Mouse (Mus musculus) midbrain, embryonic 16.5 days (tissue): ENCODE measurements around the gene Gm12695. TPM values are rescaled to one million over a fixed set of nuclear protein-coding genes. Genes with fewer than 3 reads are reported as not detected.

Experiments used
- ATAC-seq: fragments of 200-750 bp; cut with Nextera tagmentation; 2 replicates; pipeline ENCODE4 v1.8.0; 2017; ENCODE audit warnings: moderate TSS enrichment
- H3K27ac ChIP-seq: fragments of 300-500 bp; sonication (generic); 2 replicates; pipeline ENCODE4 v1.5.1; 2014; ENCODE audit warnings: mild to moderate bottlenecking, low read length, mixed read lengths
- H3K27me3 ChIP-seq: fragments of 300-500 bp; sonication (generic); 2 replicates; pipeline ENCODE4 v1.6.1; 2014; ENCODE audit warnings: low read depth, low read length, mixed read lengths; ENCODE audit not compliant: control insufficient read depth, insufficient read depth
- H3K36me3 ChIP-seq: fragments of 300-500 bp; sonication (generic); 2 replicates; pipeline ENCODE4 v1.6.1; 2014; ENCODE audit warnings: mild to moderate bottlenecking, low read length, moderate library complexity, mixed read lengths; ENCODE audit not compliant: control insufficient read depth, insufficient read depth
- H3K4me1 ChIP-seq: fragments of 300-500 bp; sonication (generic); 2 replicates; pipeline ENCODE4 v1.6.1; 2014; ENCODE audit warnings: mild to moderate bottlenecking, low read length, mixed read lengths; ENCODE audit not compliant: control insufficient read depth, insufficient read depth
- H3K4me2 ChIP-seq: fragments of 300-500 bp; sonication (generic); 2 replicates; pipeline ENCODE4 v1.6.1; 2014; ENCODE audit warnings: mild to moderate bottlenecking, low read length, mixed read lengths
- H3K4me3 ChIP-seq: fragments of 300-500 bp; sonication (generic); 2 replicates; pipeline ENCODE4 v1.5.1; 2014; ENCODE audit warnings: low read depth, mild to moderate bottlenecking, low read length, moderate library complexity, mixed read lengths
- H3K9ac ChIP-seq: fragments of 300-500 bp; sonication (generic); 2 replicates; pipeline ENCODE4 v1.6.1; 2014; ENCODE audit warnings: low read depth, low read length, mixed read lengths
- H3K9me3 ChIP-seq: fragments of 300-500 bp; sonication (generic); replicated peaks from 2 replicates; pipeline ENCODE4 v1.6.1; 2014; ENCODE audit warnings: mild to moderate bottlenecking, low read length, mixed read lengths; ENCODE audit not compliant: control insufficient read depth, poor library complexity, severe bottlenecking
- WGBS: fragments of 180-500 bp; shearing (Covaris S2); extraction: QIAGEN DNeasy Blood & Tissue Kit; methylation state at CpG from one replicate; pipeline ENCODE4 v1.1.7; 2014; 5-methylcytosine and 5-hydroxymethylcytosine counted together
- polyA plus RNA-seq: library from polyadenylated mRNA; unstranded; fragments of >200 nt; fragmentation: Nextera tagmentation; extraction: Ambion mirVana; gene quantifications from 2 replicates; pipeline ENCODE4 v1.2.1, GENCODE M21; 2015

The Gm12695 gene
- not detected in 2 replicates for polyA plus RNA-seq

DNA sequence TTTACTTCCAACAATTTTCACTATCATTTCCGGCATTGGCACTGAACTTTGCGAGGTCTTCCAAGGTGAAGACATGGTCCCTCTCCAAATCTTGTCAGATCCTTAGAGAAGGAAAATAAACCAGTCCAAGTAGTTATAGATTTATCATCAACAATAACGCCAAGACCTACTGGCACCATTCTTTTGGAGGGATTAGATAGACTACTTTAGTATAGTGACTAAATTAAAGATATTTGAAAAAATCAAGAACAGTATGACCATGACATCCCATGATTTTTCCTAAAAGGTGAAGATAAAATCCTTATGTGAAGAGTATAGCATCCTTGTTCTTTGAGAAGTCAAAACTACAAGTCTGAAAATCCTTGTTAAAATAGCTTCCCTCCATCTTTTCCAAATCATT lies at the start of gene Gm12695:
Gene Gm12695 (minus strand): TSS at position 101 of the 400 bp plus-strand sequence.
- H3K9me3 ChIP-seq = no peaks in the 10 kb centered on the region
- no peak for ATAC-seq
- WGBS = 96% methylated on average over 3 of the region's 3 CpGs
- H3K4me2 ChIP-seq = no peak within 1 kb of the TSS
- no peaks in the 10 kb centered on the region for H3K36me3 ChIP-seq
- no peak within 1 kb of the TSS for H3K4me3 ChIP-seq
- no peaks in the 10 kb centered on the region for H3K27me3 ChIP-seq
- H3K27ac ChIP-seq = no peak within 1 kb of the TSS
- no peaks in the 10 kb centered on the region for H3K4me1 ChIP-seq
- no peak within 1 kb of the TSS for H3K9ac ChIP-seq

DNA sequence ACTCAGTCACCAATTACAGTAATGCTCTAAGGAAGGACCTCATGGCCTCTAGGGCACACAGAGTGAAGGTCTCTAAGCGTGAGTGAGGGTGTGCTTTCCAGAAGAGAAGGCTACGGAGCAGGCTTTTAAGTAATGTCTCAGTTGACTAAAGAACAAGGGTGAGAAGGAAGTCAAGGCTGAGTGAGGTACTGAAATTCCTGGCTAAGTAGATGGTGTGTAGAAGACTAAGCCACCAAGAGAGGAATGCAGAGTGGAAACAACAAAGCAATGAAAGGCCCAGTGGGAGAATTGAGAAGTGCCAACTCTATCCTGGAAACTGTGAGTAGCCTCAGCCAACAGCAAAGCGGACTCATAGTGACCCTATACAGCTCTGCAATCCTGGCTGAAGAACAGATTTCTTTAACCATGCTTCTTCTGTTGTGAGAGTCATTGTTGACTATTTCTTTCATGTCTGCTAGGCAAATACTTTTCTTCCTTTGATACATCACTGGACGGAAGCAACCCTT lies 40.6 kb upstream of the Gm12695 start:
- Histone ChIP-seq H3K9ac (no peak overlapping the region), H3K27ac (no peak overlapping the region), H3K4me3 (no peak overlapping the region), H3K9me3 (no peaks in the 10 kb centered on the region), H3K4me1 (no peaks in the 10 kb centered on the region), H3K36me3 (no peaks in the 10 kb centered on the region), H3K4me2 (no peak overlapping the region), H3K27me3 (no peaks in the 10 kb centered on the region)
- WGBS = 84% methylated on average over 4 of the region's 4 CpGs
- ATAC-seq = no peak

GRCm38 (mm10) chr4:96806824-96807808 lies 22.1 kb upstream of the Gm12695 start:
- no peak overlapping the region for H3K4me2 ChIP-seq
- no peaks in the 10 kb centered on the region for H3K4me1 ChIP-seq
- no peak overlapping the region for H3K27ac ChIP-seq
- no peak for ATAC-seq
- H3K4me3 ChIP-seq = no peak overlapping the region
- no peaks in the 10 kb centered on the region for H3K9me3 ChIP-seq
- no peaks in the 10 kb centered on the region for H3K27me3 ChIP-seq
- H3K36me3 ChIP-seq = no peaks in the 10 kb centered on the region
- 82% methylated on average over 6 of the region's 6 CpGs for WGBS
- H3K9ac ChIP-seq = no peak overlapping the region

- Histone ChIP-seq H3K27me3 (no peaks in the 10 kb centered on the region), H3K36me3 (no peaks in the 10 kb centered on the region), H3K4me2 (no peak overlapping the region), H3K27ac (no peak overlapping the region), H3K4me3 (no peak overlapping the region), H3K4me1 (no peaks in the 10 kb centered on the region), H3K9me3 (no peaks in the 10 kb centered on the region), H3K9ac (no peak overlapping the region)
- WGBS = 36% methylated on average over 7 of the region's 7 CpGs
- peak; percentile 61 for ATAC-seq
These were observed 14.6 kb upstream of the Gm12695 start for GRCm38 (mm10) chr4:96799380-96800157.

GRCm38 (mm10) chr4:96797583-96797982 lies 12.6 kb upstream of the Gm12695 start:
- Histone ChIP-seq H3K9ac (no peak overlapping the region), H3K36me3 (no peaks in the 10 kb centered on the region), H3K4me2 (no peak overlapping the region), H3K9me3 (no peaks in the 10 kb centered on the region), H3K4me3 (no peak overlapping the region), H3K27me3 (no peaks in the 10 kb centered on the region), H3K27ac (no peak overlapping the region), H3K4me1 (no peaks in the 10 kb centered on the region)
- ATAC-seq = peak; percentile 76
- 30% methylated on average over 1 of the region's 1 CpGs for WGBS

- H3K27ac ChIP-seq = no peak overlapping the region
- no peaks in the 10 kb centered on the region for H3K4me1 ChIP-seq
- no peak for ATAC-seq
- H3K4me3 ChIP-seq = no peak overlapping the region
- H3K4me2 ChIP-seq = no peak overlapping the region
- H3K9ac ChIP-seq = no peak overlapping the region
- no peaks in the 10 kb centered on the region for H3K27me3 ChIP-seq
- no peaks in the 10 kb centered on the region for H3K36me3 ChIP-seq
- no peaks in the 10 kb centered on the region for H3K9me3 ChIP-seq
These were observed 6.3 kb upstream of the Gm12695 start for GRCm38 (mm10) chr4:96791301-96791700.

GRCm38 (mm10) chr4:96789905-96790304 lies 4.9 kb upstream of the Gm12695 start:
- 69% methylated on average over 3 of the region's 3 CpGs for WGBS
- ATAC-seq = no peak

GRCm38 (mm10) chr4:96786610-96787009 lies 1.6 kb upstream of the Gm12695 start:
- no peak overlapping the region for H3K4me3 ChIP-seq
- H3K9ac ChIP-seq = no peak overlapping the region
- no peaks in the 10 kb centered on the region for H3K36me3 ChIP-seq
- no peak overlapping the region for H3K4me2 ChIP-seq
- 16% methylated on average over 7 of the region's 7 CpGs for WGBS
- H3K27me3 ChIP-seq = no peaks in the 10 kb centered on the region
- no peaks in the 10 kb centered on the region for H3K4me1 ChIP-seq
- H3K9me3 ChIP-seq = no peaks in the 10 kb centered on the region
- no peak overlapping the region for H3K27ac ChIP-seq
- no peak for ATAC-seq

More at GRCm38 (mm10) chr4:96789905-96790304, 4.9 kb upstream of the Gm12695 start:
- Histone ChIP-seq H3K4me2 (no peak overlapping the region), H3K4me3 (no peak overlapping the region), H3K27me3 (no peaks in the 10 kb centered on the region), H3K27ac (no peak overlapping the region), H3K9me3 (no peaks in the 10 kb centered on the region), H3K4me1 (no peaks in the 10 kb centered on the region), H3K36me3 (no peaks in the 10 kb centered on the region), H3K9ac (no peak overlapping the region)
